Mouse (Mus musculus) telencephalon, adult 2 months (tissue): ENCODE results near the gene Bptf.
"Not testable (repeated sequence)": the region's sequence is repeated elsewhere in the genome, so short reads cannot be mapped to it uniquely, and the experiment has no call there.

Experiments used
- DNase-seq: peaks from one replicate; pipeline ENCODE4 v3.0.0-alpha.2; 2011; ENCODE audit warnings: low read depth, low spot score

The Bptf gene

GRCm38 (mm10) chr11:106987384-106987783 is 144.5 kb downstream of the Bptf start:
- DNase-seq: no peak

GRCm38 (mm10) chr11:106985979-106986604 is 145.8 kb downstream of the Bptf start:
- not testable (repeated sequence) for DNase-seq
